Mouse (Mus musculus): ENCODE results near the gene Ly86. TPM values are rescaled to one million over a fixed set of nuclear protein-coding genes. Genes with fewer than 3 reads are reported as not detected.

The Ly86 gene
- polyA plus RNA-seq, 1 experiment = 6.9 TPM

- DNase-seq = peak; percentile 62
- TF ChIP-seq CTCF (IDR thresholded peaks at IDR 0.05; ENCODE audit: insufficient read depth, low read length) (peak; percentile 50), POLR2A (IDR thresholded peaks at IDR 0.05; ENCODE audit: borderline replicate concordance, extremely low read depth, low read depth, low read length) (peak; percentile 78; the same call in 1 of the 2 replicates)
- 2% methylated on average over 19 of the region's 19 CpGs for WGBS
- Histone ChIP-seq H3K4me3 (replicated peaks; ENCODE audit: extremely low read depth, low read depth, low read length) (peak overlapping the region; percentile 59), H3K4me1 (ENCODE audit: control insufficient read depth, insufficient read depth, low read length) (peaks cover 11% of the 10 kb centered on the region)
Measured at GRCm38 (mm10) chr13:37434137-37434772, 89.2 kb downstream of the Ly86 start.

GRCm38 (mm10) chr13:37434841-37435240 is 89.8 kb downstream of the Ly86 start:
- 23% methylated on average over 9 of the region's 9 CpGs for WGBS
- no peak for DNase-seq
- no peak for TF ChIP-seq POLR2A (IDR thresholded peaks at IDR 0.05; ENCODE audit: borderline replicate concordance, extremely low read depth, low read depth, low read length)
- no peak for TF ChIP-seq CTCF (IDR thresholded peaks at IDR 0.05; ENCODE audit: insufficient read depth, low read length)
- Histone ChIP-seq H3K4me1 (ENCODE audit: control insufficient read depth, insufficient read depth, low read length) (peaks cover 13% of the 10 kb centered on the region), H3K4me3 (replicated peaks; ENCODE audit: extremely low read depth, low read depth, low read length) (peak overlapping the region; percentile 42)

- DNase-seq = no peak
- TF ChIP-seq CTCF (IDR thresholded peaks at IDR 0.05; ENCODE audit: insufficient read depth, low read length) (no peak), POLR2A (IDR thresholded peaks at IDR 0.05; ENCODE audit: borderline replicate concordance, extremely low read depth, low read depth, low read length) (no peak)
- peaks cover 26% of the 10 kb centered on the region for H3K4me1 ChIP-seq (ENCODE audit: control insufficient read depth, insufficient read depth, low read length)
- WGBS = 68% methylated on average over 18 of the region's 18 CpGs
- no peak overlapping the region for H3K4me3 ChIP-seq (replicated peaks; ENCODE audit: extremely low read depth, low read depth, low read length)
Measured at GRCm38 (mm10) chr13:37436267-37437013, 91.4 kb downstream of the Ly86 start.

GRCm38 (mm10) chr13:37438788-37439187 is 93.8 kb downstream of the Ly86 start:
- WGBS = 76% methylated on average over 4 of the region's 4 CpGs

GRCm38 (mm10) chr13:37439477-37439876 is 94.5 kb downstream of the Ly86 start:
- Histone ChIP-seq H3K4me3 (replicated peaks; ENCODE audit: extremely low read depth, low read depth, low read length) (no peak overlapping the region), H3K4me1 (ENCODE audit: control insufficient read depth, insufficient read depth, low read length) (peaks cover 27% of the 10 kb centered on the region)
- 44% methylated on average over 7 of the region's 7 CpGs for WGBS
- TF ChIP-seq POLR2A (IDR thresholded peaks at IDR 0.05; ENCODE audit: borderline replicate concordance, extremely low read depth, low read depth, low read length) = no peak
- no peak for DNase-seq

More at GRCm38 (mm10) chr13:37438788-37439187, 93.8 kb downstream of the Ly86 start:
- no peak for DNase-seq
- Histone ChIP-seq H3K4me3 (replicated peaks; ENCODE audit: extremely low read depth, low read depth, low read length) (no peak overlapping the region), H3K4me1 (ENCODE audit: control insufficient read depth, insufficient read depth, low read length) (peaks cover 30% of the 10 kb centered on the region)
- TF ChIP-seq CTCF (IDR thresholded peaks at IDR 0.05; ENCODE audit: insufficient read depth, low read length) = no peak
- TF ChIP-seq POLR2A (IDR thresholded peaks at IDR 0.05; ENCODE audit: borderline replicate concordance, extremely low read depth, low read depth, low read length) = no peak

GRCm38 (mm10) chr13:37439941-37440340 is 94.9 kb downstream of the Ly86 start:
- no peak for DNase-seq
- no peak for TF ChIP-seq CTCF (IDR thresholded peaks at IDR 0.05; ENCODE audit: insufficient read depth, low read length)
- no peak for TF ChIP-seq POLR2A (IDR thresholded peaks at IDR 0.05; ENCODE audit: borderline replicate concordance, extremely low read depth, low read depth, low read length)
- WGBS = 73% methylated on average over 8 of the region's 8 CpGs
- H3K4me3 ChIP-seq (replicated peaks; ENCODE audit: extremely low read depth, low read depth, low read length) = no peak overlapping the region
- peaks cover 23% of the 10 kb centered on the region for H3K4me1 ChIP-seq (ENCODE audit: control insufficient read depth, insufficient read depth, low read length)

GRCm38 (mm10) chr13:37440593-37441307 is 95.7 kb downstream of the Ly86 start:
- Histone ChIP-seq H3K4me3 (replicated peaks; ENCODE audit: extremely low read depth, low read depth, low read length) (no peak overlapping the region), H3K4me1 (ENCODE audit: control insufficient read depth, insufficient read depth, low read length) (peaks cover 20% of the 10 kb centered on the region)
- WGBS = 27% methylated on average over 11 of the region's 11 CpGs
- TF ChIP-seq POLR2A (IDR thresholded peaks at IDR 0.05; ENCODE audit: borderline replicate concordance, extremely low read depth, low read depth, low read length) = no peak
- no peak for TF ChIP-seq CTCF (IDR thresholded peaks at IDR 0.05; ENCODE audit: insufficient read depth, low read length)
- no peak for DNase-seq

GRCm38 (mm10) chr13:37442058-37442457 is 97.0 kb downstream of the Ly86 start:
- Histone ChIP-seq H3K4me1 (ENCODE audit: control insufficient read depth, insufficient read depth, low read length) (peaks cover 20% of the 10 kb centered on the region), H3K4me3 (replicated peaks; ENCODE audit: extremely low read depth, low read depth, low read length) (no peak overlapping the region)
- TF ChIP-seq CTCF (IDR thresholded peaks at IDR 0.05; ENCODE audit: insufficient read depth, low read length) (no peak), POLR2A (IDR thresholded peaks at IDR 0.05; ENCODE audit: borderline replicate concordance, extremely low read depth, low read depth, low read length) (no peak)
- DNase-seq = no peak
- whole genome bisulfite sequencing = 18% methylated on average over 4 of the region's 4 CpGs

GRCm38 (mm10) chr13:37442531-37442930 is 97.5 kb downstream of the Ly86 start:
- DNase-seq = no peak
- peaks cover 24% of the 10 kb centered on the region for H3K4me1 ChIP-seq (ENCODE audit: control insufficient read depth, insufficient read depth, low read length)
- H3K4me3 ChIP-seq (replicated peaks; ENCODE audit: extremely low read depth, low read depth, low read length) = no peak overlapping the region
- WGBS = 48% methylated on average over 7 of the region's 7 CpGs
- TF ChIP-seq POLR2A (IDR thresholded peaks at IDR 0.05; ENCODE audit: borderline replicate concordance, extremely low read depth, low read depth, low read length) (no peak), CTCF (IDR thresholded peaks at IDR 0.05; ENCODE audit: insufficient read depth, low read length) (no peak)
